Mouse (Mus musculus): Measurements from ENCODE around the gene Hnrnph3. TPM values are rescaled to one million over a fixed set of nuclear protein-coding genes. Genes with fewer than 3 reads are reported as not detected.
"Not testable (repeated sequence)": the region's sequence is repeated elsewhere in the genome, so short reads cannot be mapped to it uniquely, and the experiment has no call there.

Gene Hnrnph3
- polyA plus RNA-seq, 1 experiment: 83.8 TPM

DNA sequence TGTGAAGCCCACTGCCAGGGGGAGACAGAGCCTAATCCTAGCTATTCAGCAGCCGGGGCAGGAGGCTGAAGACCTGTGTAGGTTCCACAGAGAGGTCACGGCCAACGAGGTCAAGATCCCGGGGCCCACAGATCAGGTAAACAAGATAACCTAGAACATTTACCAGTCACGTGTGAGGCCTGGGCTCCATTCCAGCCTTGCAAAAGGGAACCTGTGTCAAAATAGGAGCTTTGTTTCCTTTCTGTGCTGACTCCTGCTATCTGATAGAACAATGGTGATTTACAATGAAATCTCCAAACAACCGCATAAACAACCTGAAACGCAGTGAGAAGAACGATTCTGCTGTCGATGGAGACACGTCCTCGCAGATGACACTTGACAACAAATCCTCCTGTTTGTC is 36.4 kb upstream of the Hnrnph3 start:
- Histone ChIP-seq H3K27me3 (ENCODE audit: control insufficient read depth, insufficient read depth, low read length) (no peaks in the 10 kb centered on the region), H3K27ac (ENCODE audit: control insufficient read depth, insufficient read depth, low read depth, low read length) (no peak overlapping the region), H3K4me3 (ENCODE audit: control insufficient read depth, low read depth, low read length) (no peak overlapping the region), H3K36me3 (ENCODE audit: control insufficient read depth, insufficient read depth, low read length) (no peaks in the 10 kb centered on the region), H3K4me1 (ENCODE audit: control insufficient read depth, insufficient read depth, low read length) (no peaks in the 10 kb centered on the region)
- TF ChIP-seq POLR2A (IDR thresholded peaks at IDR 0.05; ENCODE audit: control insufficient read depth, low read depth, low read length): no peak
- TF ChIP-seq CTCF (IDR thresholded peaks at IDR 0.05; ENCODE audit: control insufficient read depth, insufficient read depth, insufficient replicate concordance, low read depth, low read length): no peak

DNA sequence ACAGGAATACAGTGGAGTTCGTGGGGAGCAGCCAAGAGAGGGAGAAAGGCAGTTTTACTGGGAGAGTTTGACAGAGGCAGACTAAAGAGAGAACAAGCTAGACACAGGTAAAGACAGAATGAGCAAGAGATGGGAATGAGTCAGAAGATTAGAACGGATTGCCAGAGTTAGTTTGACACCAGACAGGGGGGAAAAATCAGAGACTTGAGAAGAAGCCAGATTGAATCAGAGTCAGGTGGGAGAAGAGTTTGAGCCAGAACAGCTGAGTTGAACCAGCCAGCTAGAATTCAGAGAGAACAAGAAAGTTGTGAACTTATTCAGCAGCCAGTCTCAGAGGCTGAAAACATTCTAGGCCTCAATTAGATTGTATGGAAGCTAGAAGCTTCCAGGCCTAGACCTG is 35.8 kb upstream of the Hnrnph3 start, which contains the start of gene Pbld1:
Pbld1 (plus strand) TSS at position 301 of the 400 bp plus-strand sequence.
- no peak for TF ChIP-seq POLR2A (IDR thresholded peaks at IDR 0.05; ENCODE audit: control insufficient read depth, low read depth, low read length)
- TF ChIP-seq CTCF (IDR thresholded peaks at IDR 0.05; ENCODE audit: control insufficient read depth, insufficient read depth, insufficient replicate concordance, low read depth, low read length): no peak
- no peak within 1 kb of the TSS for H3K27ac ChIP-seq (ENCODE audit: control insufficient read depth, insufficient read depth, low read depth, low read length)
- no peaks in the 10 kb centered on the region for H3K27me3 ChIP-seq (ENCODE audit: control insufficient read depth, insufficient read depth, low read length)
- H3K4me3 ChIP-seq (ENCODE audit: control insufficient read depth, low read depth, low read length): no peak within 1 kb of the TSS
- no peaks in the 10 kb centered on the region for H3K4me1 ChIP-seq (ENCODE audit: control insufficient read depth, insufficient read depth, low read length)
- H3K36me3 ChIP-seq (ENCODE audit: control insufficient read depth, insufficient read depth, low read length): no peaks in the 10 kb centered on the region

DNA sequence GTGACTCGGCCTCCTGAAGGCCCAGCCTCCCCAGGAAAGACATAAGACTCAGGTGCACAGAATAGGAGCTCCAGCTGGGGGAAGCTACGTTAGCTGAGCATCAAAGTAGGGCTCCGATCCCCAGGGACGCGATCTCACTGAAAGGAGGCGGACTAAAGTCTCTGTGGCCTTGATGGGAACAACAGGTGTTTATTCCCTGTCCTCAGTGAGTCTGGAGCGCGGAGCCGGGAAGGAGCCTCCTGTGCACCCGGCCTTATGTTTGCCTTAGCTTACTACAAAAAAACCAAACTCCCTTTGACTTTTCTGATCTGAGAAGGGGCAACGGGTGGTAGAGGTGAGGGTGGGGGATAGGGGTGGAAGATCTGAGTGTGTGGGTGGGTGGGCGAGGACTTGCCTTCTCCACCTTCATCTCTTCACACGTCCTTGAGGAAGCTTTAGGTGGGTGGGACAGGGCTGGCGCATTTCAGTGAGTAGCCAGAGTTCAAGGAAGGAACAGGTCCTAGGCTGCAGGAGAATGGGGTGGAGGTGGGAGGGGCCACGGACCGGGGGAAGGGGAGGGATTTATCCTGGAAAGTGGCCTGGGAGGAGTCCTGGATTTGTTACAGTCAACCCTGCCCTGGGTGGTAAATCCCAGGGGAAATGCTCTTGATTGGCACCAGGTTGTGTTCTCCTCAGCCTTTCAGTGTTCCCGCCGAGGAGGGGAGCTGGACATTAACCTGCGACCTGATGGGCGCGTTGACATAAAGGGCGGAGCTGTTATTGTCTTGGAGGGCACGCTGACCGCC is 33.1 kb upstream of the Hnrnph3 start:
- TF ChIP-seq CTCF (IDR thresholded peaks at IDR 0.05; ENCODE audit: control insufficient read depth, insufficient read depth, insufficient replicate concordance, low read depth, low read length) (no peak), POLR2A (IDR thresholded peaks at IDR 0.05; ENCODE audit: control insufficient read depth, low read depth, low read length) (no peak)
- Histone ChIP-seq H3K36me3 (ENCODE audit: control insufficient read depth, insufficient read depth, low read length) (no peaks in the 10 kb centered on the region), H3K27me3 (ENCODE audit: control insufficient read depth, insufficient read depth, low read length) (no peaks in the 10 kb centered on the region), H3K4me1 (ENCODE audit: control insufficient read depth, insufficient read depth, low read length) (no peaks in the 10 kb centered on the region), H3K4me3 (ENCODE audit: control insufficient read depth, low read depth, low read length) (no peak overlapping the region), H3K27ac (ENCODE audit: control insufficient read depth, insufficient read depth, low read depth, low read length) (no peak overlapping the region)

DNA sequence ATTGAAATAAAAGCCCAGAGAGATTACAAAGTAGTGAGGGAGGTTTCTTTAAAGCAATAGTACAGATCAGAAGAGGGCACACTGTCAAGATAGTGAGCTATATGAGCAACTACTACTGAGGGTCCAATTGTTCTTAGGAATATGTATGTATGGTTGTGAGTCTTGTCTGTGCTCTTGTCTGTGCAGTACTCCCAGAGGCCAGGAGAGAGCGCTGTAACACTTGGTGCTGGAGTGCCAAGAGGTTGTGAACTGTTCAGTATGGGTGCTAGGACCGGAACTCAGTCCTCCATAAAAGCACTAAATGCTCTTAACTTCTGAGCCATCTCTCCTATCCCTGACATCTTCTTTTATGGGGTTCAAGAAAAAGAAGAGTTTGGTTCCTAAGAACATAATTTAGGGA is 30.6 kb upstream of the Hnrnph3 start:
- H3K4me3 ChIP-seq (ENCODE audit: control insufficient read depth, low read depth, low read length): no peak overlapping the region
- TF ChIP-seq CTCF (IDR thresholded peaks at IDR 0.05; ENCODE audit: control insufficient read depth, insufficient read depth, insufficient replicate concordance, low read depth, low read length) (peak; percentile 44; the same call in 1 of the 2 replicates), POLR2A (IDR thresholded peaks at IDR 0.05; ENCODE audit: control insufficient read depth, low read depth, low read length) (no peak)
- H3K4me1 ChIP-seq (ENCODE audit: control insufficient read depth, insufficient read depth, low read length): no peaks in the 10 kb centered on the region
- no peak overlapping the region for H3K27ac ChIP-seq (ENCODE audit: control insufficient read depth, insufficient read depth, low read depth, low read length)
- no peaks in the 10 kb centered on the region for H3K36me3 ChIP-seq (ENCODE audit: control insufficient read depth, insufficient read depth, low read length)
- H3K27me3 ChIP-seq (ENCODE audit: control insufficient read depth, insufficient read depth, low read length): no peaks in the 10 kb centered on the region

DNA sequence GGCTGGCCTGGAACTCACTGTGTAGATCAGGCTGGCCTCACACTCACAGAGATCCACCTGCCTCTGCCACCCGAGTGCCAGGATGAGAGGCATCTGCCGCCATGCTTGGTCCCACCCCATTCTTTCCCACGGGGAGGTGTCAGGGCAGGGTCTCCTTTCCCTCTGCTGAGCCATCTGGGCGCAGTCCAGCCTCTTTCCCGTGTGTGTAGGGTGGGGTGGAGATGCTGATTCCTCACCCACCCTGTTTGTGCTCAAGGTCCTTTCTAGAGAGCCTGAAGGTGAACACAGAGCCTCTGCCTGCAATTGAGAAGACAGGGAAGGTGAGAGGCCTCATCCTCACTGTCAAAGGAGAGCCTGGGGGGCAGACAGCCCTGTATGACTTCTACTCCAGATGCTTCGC is 30.1 kb upstream of the Hnrnph3 start:
- H3K27me3 ChIP-seq (ENCODE audit: control insufficient read depth, insufficient read depth, low read length); H3K4me1 ChIP-seq (ENCODE audit: control insufficient read depth, insufficient read depth, low read length); H3K36me3 ChIP-seq (ENCODE audit: control insufficient read depth, insufficient read depth, low read length); H3K27ac ChIP-seq (ENCODE audit: control insufficient read depth, insufficient read depth, low read depth, low read length); H3K4me3 ChIP-seq (ENCODE audit: control insufficient read depth, low read depth, low read length): not testable (repeated sequence)

DNA sequence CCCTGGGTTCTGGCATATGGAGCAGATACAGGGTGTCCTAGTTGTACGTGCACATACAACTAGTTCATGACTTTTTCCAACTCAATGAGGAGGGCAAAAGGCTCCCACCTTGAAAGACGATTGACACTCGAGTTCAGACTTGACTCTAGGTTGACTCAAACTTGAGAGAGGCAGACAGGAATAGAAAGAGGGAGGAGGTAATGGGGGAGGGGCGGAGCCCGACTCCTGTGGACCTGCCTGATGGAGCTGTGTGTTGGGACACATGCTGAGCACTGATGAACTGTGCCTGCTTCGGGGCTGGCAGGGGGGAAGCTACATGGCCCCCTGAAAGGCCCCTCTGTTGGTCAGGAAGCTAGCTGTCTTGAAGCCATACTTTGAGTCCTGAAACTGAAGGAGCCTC is 29.0 kb upstream of the Hnrnph3 start:
- H3K36me3 ChIP-seq (ENCODE audit: control insufficient read depth, insufficient read depth, low read length): no peaks in the 10 kb centered on the region
- no peak overlapping the region for H3K4me3 ChIP-seq (ENCODE audit: control insufficient read depth, low read depth, low read length)
- no peaks in the 10 kb centered on the region for H3K27me3 ChIP-seq (ENCODE audit: control insufficient read depth, insufficient read depth, low read length)
- no peak overlapping the region for H3K27ac ChIP-seq (ENCODE audit: control insufficient read depth, insufficient read depth, low read depth, low read length)
- H3K4me1 ChIP-seq (ENCODE audit: control insufficient read depth, insufficient read depth, low read length): no peaks in the 10 kb centered on the region
- TF ChIP-seq CTCF (IDR thresholded peaks at IDR 0.05; ENCODE audit: control insufficient read depth, insufficient read depth, insufficient replicate concordance, low read depth, low read length) (no peak), POLR2A (IDR thresholded peaks at IDR 0.05; ENCODE audit: control insufficient read depth, low read depth, low read length) (no peak)

DNA sequence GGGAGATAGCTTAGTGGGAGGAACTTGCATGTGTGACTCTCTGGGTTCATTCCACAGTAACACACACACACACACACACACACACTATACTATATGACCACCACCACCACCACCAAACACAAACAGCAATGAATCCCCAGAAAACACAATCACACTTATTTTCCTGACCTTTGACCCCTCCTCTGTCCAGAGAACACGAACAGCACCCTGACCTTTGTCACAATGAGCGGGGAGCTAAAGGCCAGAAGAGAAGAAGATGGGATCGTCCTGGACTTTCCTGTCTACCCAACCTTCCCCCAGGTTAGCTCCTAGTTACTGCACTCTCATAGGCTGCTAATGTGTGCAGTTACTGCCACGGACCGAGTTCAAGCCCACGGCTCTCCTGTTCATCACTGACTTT is 28.0 kb upstream of the Hnrnph3 start:
- H3K36me3 ChIP-seq (ENCODE audit: control insufficient read depth, insufficient read depth, low read length): no peaks in the 10 kb centered on the region
- no peaks in the 10 kb centered on the region for H3K4me1 ChIP-seq (ENCODE audit: control insufficient read depth, insufficient read depth, low read length)
- TF ChIP-seq POLR2A (IDR thresholded peaks at IDR 0.05; ENCODE audit: control insufficient read depth, low read depth, low read length) (no peak), CTCF (IDR thresholded peaks at IDR 0.05; ENCODE audit: control insufficient read depth, insufficient read depth, insufficient replicate concordance, low read depth, low read length) (no peak)

More for the DNA sequence above, 28.0 kb upstream of the Hnrnph3 start:
- Histone ChIP-seq H3K27ac (ENCODE audit: control insufficient read depth, insufficient read depth, low read depth, low read length) (no peak overlapping the region), H3K27me3 (ENCODE audit: control insufficient read depth, insufficient read depth, low read length) (no peaks in the 10 kb centered on the region), H3K4me3 (ENCODE audit: control insufficient read depth, low read depth, low read length) (no peak overlapping the region)
